Mouse (Mus musculus): ENCODE measurements around the gene Fbxw27. TPM values are rescaled to one million over a fixed set of nuclear protein-coding genes. Genes with fewer than 3 reads are reported as not detected.
"Not testable (repeated sequence)": the region's sequence is repeated elsewhere in the genome, so short reads cannot be mapped to it uniquely, and the experiment has no call there.

The Fbxw27 gene
- polyA plus RNA-seq, 1 experiment from 2014 or later: not detected

GRCm38 (mm10) chr9:109798051-109798450 is 7.6 kb upstream of the Fbxw27 start:
- Histone ChIP-seq H3K36me3 (no peaks in the 10 kb centered on the region), H3K27ac (no peak overlapping the region), H3K4me3 (replicated peaks) (no peak overlapping the region), H3K27me3 (replicated peaks) (no peaks in the 10 kb centered on the region), H3K9ac (no peak overlapping the region), H3K9me3 (no peaks in the 10 kb centered on the region), H3K4me2 (no peak overlapping the region), H3K4me1 (no peaks in the 10 kb centered on the region)
- 89% methylated on average over 1 of the region's 1 CpGs for WGBS
- ATAC-seq (ENCODE audit: insufficient read depth, low FRiP score, low read depth): no peak

DNA sequence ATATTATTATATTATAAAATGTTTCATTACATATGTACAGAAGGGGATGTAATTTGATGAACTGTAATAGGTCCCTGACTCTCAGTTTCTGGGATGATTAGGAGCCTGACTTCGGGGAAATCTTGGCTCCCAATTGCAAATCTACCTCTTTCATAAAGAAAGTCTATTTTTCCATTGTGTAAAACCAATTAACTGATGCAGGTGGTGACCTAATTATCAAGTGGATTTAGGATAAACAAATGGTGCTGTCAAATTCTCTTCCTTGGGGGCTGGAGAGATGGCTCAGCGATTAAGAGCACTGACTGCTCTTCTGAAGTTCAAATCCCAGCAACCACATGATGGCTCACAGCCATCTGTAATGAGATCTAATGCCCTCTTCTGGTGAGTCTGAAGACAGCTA is 5.3 kb upstream of the Fbxw27 start:
- no peaks in the 10 kb centered on the region for H3K9me3 ChIP-seq
- no peaks in the 10 kb centered on the region for H3K27me3 ChIP-seq (replicated peaks)
- no peaks in the 10 kb centered on the region for H3K4me1 ChIP-seq
- H3K4me3 ChIP-seq (replicated peaks): no peak overlapping the region
- no peak overlapping the region for H3K27ac ChIP-seq
- no peaks in the 10 kb centered on the region for H3K36me3 ChIP-seq
- ATAC-seq (ENCODE audit: insufficient read depth, low FRiP score, low read depth): no peak
- 70% methylated on average over 2 of the region's 2 CpGs for WGBS
- H3K9ac ChIP-seq: no peak overlapping the region
- no peak overlapping the region for H3K4me2 ChIP-seq

DNA sequence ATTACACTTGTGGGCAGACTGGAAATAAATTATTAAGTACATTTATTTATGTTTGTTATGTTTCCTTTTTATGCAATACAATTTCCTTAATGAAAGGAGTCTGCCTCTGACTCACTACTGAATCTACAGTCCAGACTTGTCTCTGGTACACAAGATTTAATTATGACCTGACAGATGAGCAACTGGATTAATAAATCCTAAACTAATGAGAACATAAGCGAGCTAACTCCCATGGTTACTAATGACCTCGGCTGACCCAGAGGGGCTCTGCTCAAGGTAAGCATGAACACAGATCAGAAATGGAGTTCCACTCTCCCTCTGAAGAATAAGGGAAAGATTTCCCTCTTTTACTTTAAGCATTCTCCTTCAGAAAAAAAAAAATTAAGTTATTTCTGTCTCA is 4.8 kb upstream of the Fbxw27 start:
- Histone ChIP-seq H3K4me1 (no peaks in the 10 kb centered on the region), H3K27ac (no peak overlapping the region), H3K9me3 (no peaks in the 10 kb centered on the region), H3K4me3 (replicated peaks) (no peak overlapping the region), H3K4me2 (no peak overlapping the region), H3K27me3 (replicated peaks) (no peaks in the 10 kb centered on the region), H3K36me3 (no peaks in the 10 kb centered on the region), H3K9ac (no peak overlapping the region)
- ATAC-seq (ENCODE audit: insufficient read depth, low FRiP score, low read depth): no peak
- WGBS: 74% methylated on average over 2 of the region's 2 CpGs

GRCm38 (mm10) chr9:109766841-109767240 is 23.6 kb downstream of the Fbxw27 start:
- H3K27me3 ChIP-seq (replicated peaks); H3K27ac ChIP-seq; H3K9ac ChIP-seq; H3K4me1 ChIP-seq; H3K4me2 ChIP-seq; H3K4me3 ChIP-seq (replicated peaks); ATAC-seq (ENCODE audit: insufficient read depth, low FRiP score, low read depth); H3K9me3 ChIP-seq; H3K36me3 ChIP-seq: not testable (repeated sequence)
- whole genome bisulfite sequencing: 76% methylated on average over 1 of the region's 1 CpGs

DNA sequence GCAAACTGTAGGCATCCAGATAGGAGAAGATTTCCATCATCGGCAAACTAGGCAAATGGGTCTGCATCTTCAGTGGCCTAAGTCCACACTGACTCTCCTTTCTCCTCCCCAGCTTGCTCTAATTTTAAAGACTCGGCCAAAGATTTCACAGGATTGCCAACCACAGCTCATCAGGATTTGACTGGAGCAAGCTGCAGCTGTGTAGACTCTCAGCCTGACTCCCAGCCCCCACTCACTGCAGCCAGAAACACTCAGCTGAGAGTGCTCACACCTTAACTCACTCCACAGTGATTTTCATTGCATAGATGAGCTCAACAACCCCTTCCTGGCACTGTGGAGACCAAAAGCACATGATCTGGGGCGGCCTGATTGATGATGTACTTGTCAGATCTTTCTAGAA is 44.5 kb downstream of the Fbxw27 start, which contains the start of gene Fbxw26:
Gene Fbxw26 (minus strand): TSS at position 101 of the 400 bp plus-strand sequence.
- not testable (repeated sequence) for H3K9me3 ChIP-seq; H3K27me3 ChIP-seq (replicated peaks); H3K4me3 ChIP-seq (replicated peaks); H3K36me3 ChIP-seq; H3K4me2 ChIP-seq; H3K27ac ChIP-seq; ATAC-seq (ENCODE audit: insufficient read depth, low FRiP score, low read depth); H3K4me1 ChIP-seq; H3K9ac ChIP-seq
- WGBS: 75% methylated on average over 3 of the region's 3 CpGs

Other genes with a start within 250 kb of the Fbxw27 start
- gene Fbxw15, start 222.4 kb downstream of the Fbxw27 start, polyA plus RNA-seq (2015; fragmentation: Nextera tagmentation; extraction: Ambion mirVana): not detected in 2 replicates
- gene Fbxw24, start 164.6 kb downstream of the Fbxw27 start, polyA plus RNA-seq (2015; fragmentation: Nextera tagmentation; extraction: Ambion mirVana): not detected in 2 replicates
- not detected in 2 replicates for gene Fbxw25, start 126.0 kb downstream of the Fbxw27 start, polyA plus RNA-seq (2015; fragmentation: Nextera tagmentation; extraction: Ambion mirVana)
- gene Fbxw18, start 88.0 kb downstream of the Fbxw27 start, polyA plus RNA-seq (2015; fragmentation: Nextera tagmentation; extraction: Ambion mirVana): not detected in 2 replicates
- 0.06 and 0.09 TPM in 2 replicates for gene Fbxw26, start 44.6 kb downstream of the Fbxw27 start, polyA plus RNA-seq (2015; fragmentation: Nextera tagmentation; extraction: Ambion mirVana)
- 0.22 TPM in 1 of 2 replicates, not detected in the other for gene Spink8, start 21.6 kb upstream of the Fbxw27 start, polyA plus RNA-seq (2015; fragmentation: Nextera tagmentation; extraction: Ambion mirVana)
- 66.8 and 67.7 TPM in 2 replicates for gene Nme6, start 42.1 kb upstream of the Fbxw27 start, polyA plus RNA-seq (2015; fragmentation: Nextera tagmentation; extraction: Ambion mirVana)
- gene Camp, start 58.9 kb upstream of the Fbxw27 start, polyA plus RNA-seq (2015; fragmentation: Nextera tagmentation; extraction: Ambion mirVana): 22.7 and 24.2 TPM in 2 replicates
- gene Cdc25a, start 84.9 kb upstream of the Fbxw27 start, polyA plus RNA-seq (2015; fragmentation: Nextera tagmentation; extraction: Ambion mirVana): 28.8 and 33.2 TPM in 2 replicates
- gene Map4, start 140.8 kb upstream of the Fbxw27 start, polyA plus RNA-seq (2015; fragmentation: Nextera tagmentation; extraction: Ambion mirVana): 55.6 and 63.8 TPM in 2 replicates

Measured in stomach, embryonic 15.5 days (tissue).